Mouse (Mus musculus) bone marrow, adult 2 months (tissue): Measurements from ENCODE around the gene Gtf2b. TPM values are rescaled to one million over a fixed set of nuclear protein-coding genes. Genes with fewer than 3 reads are reported as not detected.
A peak's percentile ranks its signal among the peaks of the same experiment; 100 is the strongest.

ENCODE experiments used
- H3K27ac ChIP-seq: fragments of 200-500 bp; 2 replicates; pipeline ENCODE4 v1.5.1; 2012; ENCODE audit warnings: low read depth, mild to moderate bottlenecking, control low read depth, inconsistent platforms, low read length; ENCODE audit not compliant: control insufficient read depth, poor library complexity, insufficient read depth
- H3K4me1 ChIP-seq: fragments of 200-500 bp; 2 replicates; pipeline ENCODE4 v1.6.1; 2011; ENCODE audit warnings: low read length; ENCODE audit not compliant: control insufficient read depth, insufficient read depth
- H3K4me3 ChIP-seq: fragments of 200-500 bp; replicated peaks from 2 replicates; pipeline ENCODE3; 2011; ENCODE audit warnings: mild to moderate bottlenecking, low read depth, low read length, control low read depth; ENCODE audit not compliant: control insufficient read depth
- CTCF ChIP-seq: fragments of 200-500 bp; IDR thresholded peaks from 2 replicates; pipeline ENCODE4 v1.5.1; 2011; ENCODE audit warnings: low read length, control low read depth; ENCODE audit not compliant: control insufficient read depth, insufficient read depth
- POLR2A ChIP-seq: fragments of 200-500 bp; IDR thresholded peaks from 2 replicates; pipeline ENCODE4 v1.6.1; 2011; ENCODE audit warnings: low read depth, mild to moderate bottlenecking, control low read depth, low read length, borderline replicate concordance; ENCODE audit not compliant: control insufficient read depth
- WGBS: fragments of 180-500 bp; shearing (Covaris S2); methylation state at CpG from one replicate; pipeline ENCODE4 v1.1.7; 2018; 5-methylcytosine and 5-hydroxymethylcytosine counted together
- polyA plus RNA-seq: library from polyadenylated mRNA; stranded (reverse); fragments of >200 nt; gene quantifications from 2 replicates; pipeline ENCODE4 v1.2.4, GENCODE M21; 2011; ENCODE audit warnings: low replicate concordance; ENCODE audit not compliant: missing spikeins, insufficient read depth, insufficient read length

Gene Gtf2b
- polyA plus RNA-seq, result 15.2 and 17.4 TPM in 2 replicates

- under 1% methylated on average over 64 of the region's 64 CpGs for WGBS
- Histone ChIP-seq H3K27ac (peak within 1 kb of the TSS; percentile 89), H3K4me3 (peak within 1 kb of the TSS; percentile 96), H3K4me1 (peaks cover 2% of the 10 kb centered on the region)
- peak; percentile 4; the same call in 1 of the 2 replicates for TF ChIP-seq CTCF
- peak; percentile 99 for TF ChIP-seq POLR2A
These were observed at the start of gene Gtf2b for GRCm38 (mm10) chr3:142764995-142765777. Gene Gtf2b, plus strand, starts transcription at chr3:142765045.

GRCm38 (mm10) chr3:142725481-142725880 is 39.4 kb upstream of the Gtf2b start:
- WGBS, result 84% methylated on average over 2 of the region's 2 CpGs
- no peak overlapping the region for H3K27ac ChIP-seq
- no peaks in the 10 kb centered on the region for H3K4me1 ChIP-seq
- no peak overlapping the region for H3K4me3 ChIP-seq
- no peak for TF ChIP-seq CTCF
- no peak for TF ChIP-seq POLR2A

GRCm38 (mm10) chr3:142725969-142726672 is 38.7 kb upstream of the Gtf2b start:
- Histone ChIP-seq H3K4me3 (no peak overlapping the region), H3K27ac (no peak overlapping the region), H3K4me1 (no peaks in the 10 kb centered on the region)
- TF ChIP-seq POLR2A (no peak), CTCF (no peak)
- 88% methylated on average over 22 of the region's 22 CpGs for WGBS

- H3K4me1 ChIP-seq, result no peaks in the 10 kb centered on the region
- TF ChIP-seq POLR2A, result no peak
- no peak for TF ChIP-seq CTCF
- no peak overlapping the region for H3K27ac ChIP-seq
- H3K4me3 ChIP-seq, result no peak overlapping the region
- WGBS, result 85% methylated on average over 12 of the region's 12 CpGs
These were observed 30.6 kb upstream of the Gtf2b start for GRCm38 (mm10) chr3:142734291-142734690.

GRCm38 (mm10) chr3:142740896-142741295 is 23.9 kb upstream of the Gtf2b start:
- Histone ChIP-seq H3K4me1 (no peaks in the 10 kb centered on the region), H3K27ac (no peak overlapping the region), H3K4me3 (no peak overlapping the region)
- WGBS, result 53% methylated on average over 7 of the region's 7 CpGs
- TF ChIP-seq POLR2A (no peak), CTCF (no peak)

GRCm38 (mm10) chr3:142743973-142744898 is 20.6 kb upstream of the Gtf2b start:
- WGBS, result 62% methylated on average over 21 of the region's 21 CpGs
- Histone ChIP-seq H3K4me1 (no peaks in the 10 kb centered on the region), H3K4me3 (no peak overlapping the region), H3K27ac (no peak overlapping the region)
- no peak for TF ChIP-seq POLR2A
- peak; percentile 82 for TF ChIP-seq CTCF

- H3K4me1 ChIP-seq, result no peaks in the 10 kb centered on the region
- H3K27ac ChIP-seq, result no peak overlapping the region
- TF ChIP-seq POLR2A (no peak), CTCF (no peak)
- H3K4me3 ChIP-seq, result no peak overlapping the region
- WGBS, result 80% methylated on average over 2 of the region's 2 CpGs
These were observed 19.8 kb upstream of the Gtf2b start for GRCm38 (mm10) chr3:142745076-142745475.
